ENCODE assay signal across 17 mouse cellular contexts in genomic region chr10:43993198-43993597, GRCm38 (mm10).
DNase-seq lines count a peak whose midpoint lies in the region; ATAC-seq and TF ChIP-seq lines count a peak whose summit lies in the region.
"Had no signal": no experiment of that assay in that cellular context is flagged by ENCODE, and none has a peak within 500 bp of the region (broad histone marks: within the 10 kb centered on the region; RNA-seq: fewer than 3 reads in every experiment).

No protein-coding gene starts in this region.

- no peak overlapping the region for H3K27ac ChIP-seq in forebrain, embryonic 14.5 days (ENCODE audit: low read depth, low read length)
- no peak overlapping the region for H3K27ac ChIP-seq in forebrain, embryonic 11.5 days (ENCODE audit: low read depth, low read length)
- no peak overlapping the region for H3K27ac ChIP-seq in lung, embryonic 14.5 days (ENCODE audit: low read depth)
- H3K27ac ChIP-seq in forebrain, embryonic 16.5 days (ENCODE audit: low read length) = no peak overlapping the region
- H3K27ac ChIP-seq: embryonic facial prominence, embryonic 13.5 days; hindbrain, embryonic 14.5 days; liver, embryonic 15.5 days; neural tube, embryonic 15.5 days had no signal

- WGBS in forebrain, embryonic 14.5 days = 3% methylated on average over 6 of the region's 6 CpGs
- 13% methylated on average over 6 of the region's 6 CpGs for WGBS in forebrain, embryonic 11.5 days
- WGBS in lung, embryonic 14.5 days = 37% methylated on average over 6 of the region's 6 CpGs
- WGBS in forebrain, embryonic 16.5 days = 6% methylated on average over 6 of the region's 6 CpGs

- H3K4me1 ChIP-seq in forebrain, embryonic 14.5 days (ENCODE audit: control insufficient read depth, insufficient read depth, low read length) = no peaks in the 10 kb centered on the region
- no peaks in the 10 kb centered on the region for H3K4me1 ChIP-seq in forebrain, embryonic 11.5 days (replicated peaks; ENCODE audit: control insufficient read depth, insufficient read depth, low read length)
- no peaks in the 10 kb centered on the region for H3K4me1 ChIP-seq in lung, embryonic 14.5 days (ENCODE audit: insufficient read depth)
- 0 out of 2 replicates have a peak, but pooled peaks cover 3% of the 10 kb centered on the region for H3K4me1 ChIP-seq in forebrain, embryonic 16.5 days (replicated peaks; ENCODE audit: control insufficient read depth, insufficient read depth, low read length)
- H3K4me1 ChIP-seq: embryonic facial prominence, embryonic 13.5 days; neural tube, embryonic 15.5 days had no signal

- H3K9me3 ChIP-seq in forebrain, embryonic 14.5 days (replicated peaks; ENCODE audit: control insufficient read depth, low read length) = no peaks in the 10 kb centered on the region
- H3K9me3 ChIP-seq in forebrain, embryonic 11.5 days (ENCODE audit: control insufficient read depth, low read length) = no peaks in the 10 kb centered on the region
- no peaks in the 10 kb centered on the region for H3K9me3 ChIP-seq in lung, embryonic 14.5 days (ENCODE audit: low read depth, low read length)
- no peaks in the 10 kb centered on the region for H3K9me3 ChIP-seq in forebrain, embryonic 16.5 days (ENCODE audit: control insufficient read depth, low read length)
- H3K9me3 ChIP-seq: embryonic facial prominence, embryonic 13.5 days; liver, embryonic 15.5 days; neural tube, embryonic 15.5 days had no signal

- H3K27me3 ChIP-seq in forebrain, embryonic 14.5 days (replicated peaks; ENCODE audit: control insufficient read depth, insufficient read depth, low read length) = no peaks in the 10 kb centered on the region
- H3K27me3 ChIP-seq in forebrain, embryonic 11.5 days (ENCODE audit: control insufficient read depth, insufficient read depth, low read length) = no peaks in the 10 kb centered on the region
- no peaks in the 10 kb centered on the region for H3K27me3 ChIP-seq in lung, embryonic 14.5 days (ENCODE audit: insufficient read depth, low read length)
- no peaks in the 10 kb centered on the region for H3K27me3 ChIP-seq in forebrain, embryonic 16.5 days (replicated peaks; ENCODE audit: control insufficient read depth, insufficient read depth, low read length)
- H3K27me3 ChIP-seq: embryonic facial prominence, embryonic 13.5 days; liver, embryonic 15.5 days; neural tube, embryonic 15.5 days had no signal

- no peak overlapping the region for H3K4me3 ChIP-seq in forebrain, embryonic 14.5 days (ENCODE audit: low read depth, low read length)
- no peak overlapping the region for H3K4me3 ChIP-seq in forebrain, embryonic 11.5 days (ENCODE audit: low read depth, low read length)
- H3K4me3 ChIP-seq in lung, embryonic 14.5 days (ENCODE audit: low read depth, low read length) = no peak overlapping the region
- no peak overlapping the region for H3K4me3 ChIP-seq in forebrain, embryonic 16.5 days (replicated peaks; ENCODE audit: low read length)
- H3K4me3 ChIP-seq: embryonic facial prominence, embryonic 13.5 days; liver, embryonic 15.5 days; myocyte; neural tube, embryonic 15.5 days had no signal

- no peak overlapping the region for H3K4me2 ChIP-seq in forebrain, embryonic 14.5 days (ENCODE audit: low read length)
- no peak overlapping the region for H3K4me2 ChIP-seq in forebrain, embryonic 11.5 days (ENCODE audit: low read depth, low read length, severe bottlenecking)
- no peak overlapping the region for H3K4me2 ChIP-seq in lung, embryonic 14.5 days
- H3K4me2 ChIP-seq in forebrain, embryonic 16.5 days (ENCODE audit: low read length) = no peak overlapping the region
- H3K4me2 ChIP-seq: embryonic facial prominence, embryonic 13.5 days; hindbrain, embryonic 14.5 days; liver, embryonic 15.5 days; neural tube, embryonic 15.5 days had no signal

- TF ChIP-seq CTCF in lung, embryonic 14.5 days (IDR thresholded peaks at IDR 0.05; ENCODE audit: low read depth) = no peak

- no peak overlapping the region for H3K9ac ChIP-seq in forebrain, embryonic 14.5 days (ENCODE audit: low read length)
- no peak overlapping the region for H3K9ac ChIP-seq in forebrain, embryonic 11.5 days (ENCODE audit: low read length)
- H3K9ac ChIP-seq in lung, embryonic 14.5 days = no peak overlapping the region
- H3K9ac ChIP-seq in forebrain, embryonic 16.5 days (replicated peaks; ENCODE audit: low read depth, low read length) = no peak overlapping the region
- H3K9ac ChIP-seq: embryonic facial prominence, embryonic 13.5 days; hindbrain, embryonic 14.5 days; liver, embryonic 15.5 days; neural tube, embryonic 15.5 days had no signal

- peak; percentile 40; the same call in 1 of the 2 replicates for ATAC-seq in forebrain, embryonic 14.5 days
- no peak for ATAC-seq in forebrain, embryonic 11.5 days (replicated peaks; ENCODE audit: low FRiP score)
- no peak; the same call in 1 of the 2 replicates for ATAC-seq in lung, embryonic 14.5 days (ENCODE audit: insufficient read depth)
- ATAC-seq in forebrain, embryonic 16.5 days = peak; percentile 45; the same call in 1 of the 2 replicates
- ATAC-seq: activated CD4-positive, CD25-positive, alpha-beta regulatory T cell, adult 4 months had no signal

- DNase-seq in forebrain, embryonic 14.5 days (ENCODE audit: low spot score) = peak; percentile 30
- DNase-seq in forebrain, embryonic 11.5 days (ENCODE audit: low spot score) = no peak
- peak; percentile 23 for DNase-seq in lung, embryonic 14.5 days
- no peak for DNase-seq in lung, adult 18-20 months
- peak; percentile 56 for DNase-seq in NIH3T3 (ENCODE audit: low read depth)
- no peak for DNase-seq in left cerebral cortex, adult 8-10 months (ENCODE audit: low spot score in 2 of 2)
- no peak for DNase-seq in urinary bladder, postnatal 4 days (ENCODE audit: low spot score in 2 of 2)
- DNase-seq: cerebellum, adult 8-10 months; kidney, adult 18-20 months; kidney, postnatal 25 days had no signal

- no peaks in the 10 kb centered on the region for H3K36me3 ChIP-seq in forebrain, embryonic 14.5 days (ENCODE audit: control insufficient read depth, insufficient read depth, low read length)
- H3K36me3 ChIP-seq in forebrain, embryonic 11.5 days (ENCODE audit: control insufficient read depth, insufficient read depth, low read length) = no peaks in the 10 kb centered on the region
- H3K36me3 ChIP-seq in lung, embryonic 14.5 days (ENCODE audit: insufficient read depth) = no peaks in the 10 kb centered on the region
- no peaks in the 10 kb centered on the region for H3K36me3 ChIP-seq in forebrain, embryonic 16.5 days (ENCODE audit: control insufficient read depth, insufficient read depth)
- H3K36me3 ChIP-seq: embryonic facial prominence, embryonic 13.5 days; liver, embryonic 15.5 days; neural tube, embryonic 15.5 days had no signal

Comparison
In these comparisons a context has a peak if more than half of its experiments do, and no peak if none do; other contexts are left out.
1. ATAC-seq: peak in forebrain, embryonic 14.5 days (single experiment) and forebrain, embryonic 16.5 days (single experiment); none in forebrain, embryonic 11.5 days (single experiment) and lung, embryonic 14.5 days (single experiment).
2. DNase-seq: peak in forebrain, embryonic 14.5 days (single experiment), lung, embryonic 14.5 days (single experiment) and NIH3T3 (single experiment); none in forebrain, embryonic 11.5 days (single experiment), lung, adult 18-20 months (0 of 2), left cerebral cortex, adult 8-10 months (0 of 2) and urinary bladder, postnatal 4 days (0 of 2).